Comparison of ENCODE assay signal across 8 mouse cellular contexts in genomic region chr5:118515280-118515721, GRCm38 (mm10). TPM values are rescaled to one million over a fixed set of nuclear protein-coding genes. Genes with fewer than 3 reads are reported as not detected.
DNase-seq lines count a peak whose midpoint lies in the region; ATAC-seq and TF ChIP-seq lines count a peak whose summit lies in the region.

No protein-coding gene starts in this region.

- H3K4me3 ChIP-seq in gastrocnemius, adult 2 months, result peak overlapping the region; percentile 77
- no peak overlapping the region for H3K4me3 ChIP-seq in neural tube, embryonic 15.5 days (replicated peaks)

- WGBS in neural tube, embryonic 15.5 days, result 16% methylated on average over 11 of the region's 11 CpGs

- peaks cover 9% of the 10 kb centered on the region; the same call in 1 of the 2 replicates for H3K27me3 ChIP-seq in neural tube, embryonic 15.5 days (replicated peaks)

- no peaks in the 10 kb centered on the region for H3K36me3 ChIP-seq in neural tube, embryonic 15.5 days

- ATAC-seq in neural tube, embryonic 15.5 days (ENCODE audit: low FRiP score), result no peak

- peak overlapping the region; percentile 7; the same call in 1 of the 2 replicates for H3K4me2 ChIP-seq in neural tube, embryonic 15.5 days

- H3K4me1 ChIP-seq in neural tube, embryonic 15.5 days, result peaks cover 43% of the 10 kb centered on the region

- no peaks in the 10 kb centered on the region for H3K9me3 ChIP-seq in neural tube, embryonic 15.5 days (replicated peaks)

- intact Hi-C loops in gastrocnemius, adult 2 months (cut with DNase I), result loop anchor here (5.0 kb wide), 1 partner anchor 183 kb away; no protein-coding TSS in a partner anchor
- intact Hi-C loops in gastrocnemius, postnatal 36 days (cut with DNase I), result loop anchor here (2.0 kb wide), 1 partner anchor 46 kb away; the partner anchor contains the start of gene Med13l

- H3K9ac ChIP-seq in neural tube, embryonic 15.5 days (replicated peaks), result no peak overlapping the region

- TF ChIP-seq CTCF in gastrocnemius, adult 2 months (IDR thresholded peaks at IDR 0.05), result no peak

- peak; percentile 34 for DNase-seq in gastrocnemius, adult 2 months
- DNase-seq in gastrocnemius, postnatal 36 days, result no peak
- peak; percentile 94 for DNase-seq in NIH3T3 (ENCODE audit: low read depth)
- peak; percentile 67 to 91 for DNase-seq in frontal cortex, postnatal 36 days (ENCODE audit: low spot score in 2 of 2)
- DNase-seq in layer of hippocampus, adult 9-10 months (ENCODE audit: low spot score), result peak; percentile 33
- DNase-seq in cerebellum, adult 9-11 months, result no peak
- DNase-seq in gastrocnemius, postnatal 10 days, result no peak

- H3K27ac ChIP-seq in gastrocnemius, adult 2 months, result peak overlapping the region; percentile 95
- 0 out of 2 replicates have a peak overlapping the region, but pooled peaks have one; percentile 7 for H3K27ac ChIP-seq in neural tube, embryonic 15.5 days (replicated peaks)

RNA-seq across cellular contexts. Expression of gene Med13l, which starts 45.2 kb away (rescaled TPM):
- total RNA-seq in gastrocnemius, adult 2 months (2021), result 10 to 100 TPM; 21.5 to 28.3 TPM
- 10 to 100 TPM; 20.4 to 22.4 TPM for total RNA-seq in gastrocnemius, postnatal 36 days (2021)
- polyA plus RNA-seq in neural tube, embryonic 15.5 days (2015; fragmentation: Nextera tagmentation; extraction: Ambion mirVana), result 11.5 and 12.3 TPM in 2 replicates
- 10 to 100 TPM; 27.0 to 27.1 TPM for total RNA-seq in gastrocnemius, postnatal 10 days (2021)

Comparison
In these comparisons a context has a peak if more than half of its experiments do, and no peak if none do; other contexts are left out.
1. DNase-seq: peak in gastrocnemius, adult 2 months (single experiment), NIH3T3 (single experiment), frontal cortex, postnatal 36 days (2 of 2) and layer of hippocampus, adult 9-10 months (single experiment); none in gastrocnemius, postnatal 36 days (0 of 2), cerebellum, adult 9-11 months (single experiment) and gastrocnemius, postnatal 10 days (single experiment).